Mouse (Mus musculus) retina, adult 2 months (tissue): Measurements from ENCODE around the gene Igsf9.

Experiments
- DNase-seq: peaks from one replicate; pipeline ENCODE4 v3.0.0-alpha.2; 2012; ENCODE audit warnings: low read depth, low spot score

Igsf9 gene

GRCm38 (mm10) chr1:172496030-172496429 is 14.4 kb downstream of the Igsf9 start:
- no peak for DNase-seq

GRCm38 (mm10) chr1:172497428-172497827 is 15.8 kb downstream of the Igsf9 start:
- no peak for DNase-seq

- DNase-seq, result no peak
Measured at GRCm38 (mm10) chr1:172499765-172500441, 18.3 kb downstream of the Igsf9 start, which contains the start of gene Tagln2. Gene Tagln2 (plus strand): TSS chr1:172500047.

- no peak for DNase-seq
Measured at GRCm38 (mm10) chr1:172500451-172501370, 19.1 kb downstream of the Igsf9 start.

DNA sequence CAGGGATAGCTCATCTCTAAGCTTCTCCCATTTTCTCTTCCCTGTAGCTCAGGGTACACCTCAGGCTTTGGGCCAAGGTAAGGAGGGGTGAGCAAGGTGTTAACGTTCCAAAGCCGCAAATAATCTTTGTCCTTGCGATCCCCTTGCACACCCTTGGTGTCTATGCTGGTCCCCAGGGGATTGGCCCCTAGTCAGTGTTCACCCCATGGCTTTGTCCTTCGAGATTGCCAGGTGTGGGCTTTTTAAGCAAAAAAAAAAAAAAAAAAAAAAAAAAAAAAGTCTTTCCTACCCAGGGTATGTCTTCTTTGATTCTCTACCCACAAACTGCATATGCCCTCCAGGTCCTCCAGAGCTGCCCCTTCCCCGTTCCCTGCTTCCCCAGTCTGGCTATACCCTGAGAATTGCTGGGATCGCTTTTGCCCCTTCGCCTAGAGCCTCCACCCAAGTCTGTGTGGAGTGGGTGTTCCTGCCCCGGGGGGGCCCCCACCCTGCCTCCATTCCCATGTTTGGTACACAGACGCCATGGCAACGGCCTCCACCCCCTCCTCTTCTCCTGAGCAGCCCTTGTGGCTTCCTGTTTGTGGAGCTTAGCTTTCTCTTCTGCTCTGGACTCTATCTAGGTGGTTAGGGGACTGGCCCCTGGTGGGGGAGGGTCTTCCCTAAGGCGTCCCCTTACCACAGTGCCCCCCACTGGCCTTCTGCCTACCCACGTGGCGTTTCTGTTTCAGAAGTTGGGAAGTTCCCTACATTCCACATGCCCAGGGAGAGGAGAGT is 20.0 kb downstream of the Igsf9 start:
- DNase-seq, result no peak

- DNase-seq, result no peak
Measured at GRCm38 (mm10) chr1:172502145-172503110, 20.8 kb downstream of the Igsf9 start.

- DNase-seq, result no peak
Measured at GRCm38 (mm10) chr1:172503111-172503997, 21.8 kb downstream of the Igsf9 start.

DNA sequence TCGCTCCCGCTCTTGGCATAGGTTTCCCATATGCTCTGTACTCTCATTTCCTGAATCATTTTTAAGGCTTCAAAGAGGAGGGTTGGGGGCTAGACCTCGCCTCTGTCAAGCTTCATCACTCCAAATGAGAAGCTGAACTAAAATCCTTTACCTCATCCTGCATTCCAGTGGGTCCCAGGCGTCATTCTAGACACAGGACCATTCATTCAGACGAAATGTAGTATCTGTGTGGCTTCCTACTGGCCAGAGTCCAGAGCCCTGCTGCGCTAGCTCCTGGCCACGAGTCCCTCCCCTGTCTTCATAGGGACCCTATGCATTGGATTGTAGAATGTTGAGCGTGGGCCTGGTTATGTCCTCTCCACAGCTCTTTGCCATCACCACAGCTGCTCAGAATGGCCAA is 23.2 kb downstream of the Igsf9 start:
- DNase-seq, result no peak

GRCm38 (mm10) chr1:172507001-172507400 is 25.4 kb downstream of the Igsf9 start:
- DNase-seq, result no peak

DNA sequence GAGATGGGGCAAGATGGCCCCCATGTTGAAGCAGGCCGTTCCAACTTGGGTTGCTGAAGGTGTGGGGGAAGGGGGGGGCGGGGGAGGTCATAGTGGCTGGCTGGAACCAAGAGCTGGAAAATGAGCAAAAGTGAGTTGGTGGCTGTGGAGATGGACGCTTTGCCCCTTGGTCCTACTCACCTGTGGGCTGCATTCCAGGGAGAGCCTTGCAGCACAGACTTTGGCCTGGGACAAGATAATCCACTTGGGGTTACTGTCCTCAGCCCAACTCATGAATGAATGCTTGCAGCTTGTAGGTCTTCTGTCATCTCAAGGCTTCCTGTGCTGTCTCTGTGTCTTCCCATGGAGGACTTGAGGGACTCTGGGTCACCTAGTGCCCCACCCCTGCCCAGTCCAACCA is 26.1 kb downstream of the Igsf9 start:
- DNase-seq, result no peak

DNA sequence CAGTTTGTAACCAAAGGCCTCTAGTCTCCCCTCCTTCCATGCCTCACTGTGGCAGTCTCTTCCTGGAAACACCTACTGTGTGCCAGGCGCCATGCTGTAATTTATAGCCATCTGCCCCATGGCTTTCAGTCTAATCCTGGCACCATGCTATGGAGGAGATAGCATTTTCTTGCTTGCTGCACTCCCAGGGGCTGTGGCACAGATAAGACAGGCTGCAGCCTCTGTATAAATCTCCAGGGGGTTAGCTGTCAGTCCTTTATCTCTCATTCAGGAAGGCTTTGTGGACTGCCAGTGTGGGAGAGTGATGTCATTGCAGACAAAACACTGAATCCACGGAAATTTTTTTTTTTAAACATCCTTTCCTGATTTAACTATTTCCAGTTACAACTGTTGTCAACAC is 26.6 kb downstream of the Igsf9 start:
- DNase-seq, result no peak

DNA sequence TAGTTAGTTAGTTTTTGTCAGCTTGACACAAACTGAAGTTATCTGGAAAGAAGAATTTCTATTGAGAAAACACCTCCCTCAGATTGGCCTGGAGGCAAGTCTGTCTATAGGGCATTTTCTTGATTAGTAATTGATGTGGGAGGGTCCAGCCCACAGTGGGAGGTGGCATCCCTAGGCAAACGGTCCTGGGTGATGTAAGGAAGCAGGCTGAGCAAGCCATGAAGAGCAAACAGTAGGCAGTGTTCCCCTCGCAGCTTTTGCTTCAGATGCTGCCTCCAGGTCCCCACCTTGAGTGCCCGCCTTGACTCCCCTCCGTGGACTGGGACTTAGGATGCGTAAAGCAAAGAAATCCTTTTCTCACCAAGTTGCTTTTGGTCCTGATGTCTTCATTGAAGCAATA is 27.6 kb downstream of the Igsf9 start:
- DNase-seq, result no peak

- DNase-seq, result no peak
Measured at GRCm38 (mm10) chr1:172509983-172510382, 28.4 kb downstream of the Igsf9 start.

GRCm38 (mm10) chr1:172510421-172510972 is 28.9 kb downstream of the Igsf9 start:
- no peak for DNase-seq

- no peak for DNase-seq
Measured at GRCm38 (mm10) chr1:172512962-172513361, 31.4 kb downstream of the Igsf9 start.

GRCm38 (mm10) chr1:172513525-172514212 is 32.1 kb downstream of the Igsf9 start:
- DNase-seq, result no peak

DNA sequence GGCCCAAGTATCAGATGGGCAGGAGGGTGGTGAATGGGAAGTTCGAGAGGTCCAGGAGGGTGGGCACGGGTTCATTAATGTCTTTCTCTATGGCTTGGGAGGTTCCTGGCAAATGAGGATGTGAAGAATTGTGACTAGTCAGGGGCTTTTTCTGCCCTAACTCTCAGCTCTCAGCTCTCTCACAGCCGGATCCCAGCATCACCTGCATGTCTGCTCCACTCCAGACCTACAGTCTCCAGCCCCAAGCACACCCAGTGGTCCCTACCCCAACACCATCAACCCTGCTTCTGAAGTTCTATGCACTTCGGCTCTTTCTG is 32.6 kb downstream of the Igsf9 start:
- no peak for DNase-seq

DNA sequence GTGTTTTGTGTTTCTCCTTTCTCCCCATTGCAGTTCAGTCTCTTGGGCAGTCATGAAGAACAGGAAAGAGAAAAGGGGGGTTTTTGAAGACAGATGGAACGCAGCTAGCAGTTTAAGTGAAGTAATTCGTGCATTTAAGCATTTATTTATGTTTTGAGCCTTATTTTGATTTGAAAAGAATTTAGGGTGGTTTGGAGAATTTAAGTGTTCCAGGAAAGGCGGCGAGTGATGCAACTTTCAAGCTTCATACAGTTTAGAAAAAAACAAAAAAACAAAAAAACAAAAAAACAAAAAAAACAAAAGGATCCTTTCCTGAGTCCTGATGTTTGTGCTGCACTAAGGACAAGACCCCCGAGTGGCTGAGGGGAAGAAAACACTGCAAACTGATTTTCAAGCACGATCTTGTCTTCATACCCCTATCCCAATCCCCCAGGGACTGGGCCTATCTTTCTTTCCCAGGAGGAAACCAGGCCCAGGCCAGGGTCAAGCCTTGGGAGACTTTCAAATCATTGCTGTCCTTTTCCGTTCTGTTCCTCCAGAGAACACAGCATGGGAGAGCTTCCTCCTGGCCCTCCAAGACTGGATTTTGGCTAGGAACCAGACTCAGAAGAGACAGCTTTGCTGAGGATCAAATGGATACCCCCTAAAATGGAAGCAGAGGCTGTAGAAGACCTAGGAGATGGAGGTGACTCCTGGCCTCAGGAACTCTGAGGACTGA is 33.1 kb downstream of the Igsf9 start:
- no peak for DNase-seq
